Mouse (Mus musculus) c-Kit-negative CD71-positive TER-119-positive erythroid progenitor cells, embryonic 14.5 days (primary cell): ENCODE measurements around the gene Unc13b.

Source experiments
- DNase-seq: peaks from one replicate; pipeline ENCODE4 v3.0.0-alpha.2; 2013; ENCODE audit warnings: low read depth, low spot score

The Unc13b gene

GRCm38 (mm10) chr4:43309696-43310338 is 251.1 kb downstream of the Unc13b start:
- DNase-seq: no peak
